Mouse (Mus musculus) liver, adult 2 months (tissue): Measurements from ENCODE around the gene Mras. TPM values are rescaled to one million over a fixed set of nuclear protein-coding genes. Genes with fewer than 3 reads are reported as not detected.

Experiments
- DNase-seq: peaks from one replicate; pipeline ENCODE4 v3.0.0-alpha.2; 2011; ENCODE audit warnings: low read depth, low spot score; ENCODE audit errors: extremely low read depth
- H3K27ac ChIP-seq: fragments of 200-500 bp; replicated peaks from 2 replicates; pipeline ENCODE4 v1.5.1; 2012; ENCODE audit warnings: low read depth, mild to moderate bottlenecking, control low read depth, inconsistent platforms, low read length; ENCODE audit not compliant: insufficient read depth
- H3K27me3 ChIP-seq: fragments of 200-500 bp; 2 replicates; pipeline ENCODE4 v1.6.1; 2012; ENCODE audit warnings: mild to moderate bottlenecking, moderate library complexity, low read length, inconsistent platforms; ENCODE audit not compliant: control insufficient read depth, insufficient read depth
- H3K36me3 ChIP-seq: fragments of 200-500 bp; 2 replicates; pipeline ENCODE4 v1.6.1; 2012; ENCODE audit warnings: low read length, inconsistent platforms; ENCODE audit not compliant: control insufficient read depth, insufficient read depth
- H3K4me1 ChIP-seq: fragments of 200-500 bp; 2 replicates; pipeline ENCODE4 v1.6.1; 2011; ENCODE audit warnings: low read length; ENCODE audit not compliant: control insufficient read depth, insufficient read depth
- H3K4me3 ChIP-seq: fragments of 200-500 bp; 2 replicates; pipeline ENCODE4 v1.5.1; 2011; ENCODE audit warnings: low read depth, mild to moderate bottlenecking, control low read depth, low read length, moderate library complexity; ENCODE audit not compliant: insufficient read depth
- H3K79me2 ChIP-seq: fragments of 200-500 bp; 2 replicates; pipeline ENCODE4 v1.6.1; 2012; ENCODE audit warnings: inconsistent platforms, mild to moderate bottlenecking, low read length, moderate library complexity; ENCODE audit not compliant: control insufficient read depth, insufficient read depth
- H3K9ac ChIP-seq: fragments of 200-500 bp; 2 replicates; pipeline ENCODE4 v1.6.1; 2012; ENCODE audit warnings: low read depth, mild to moderate bottlenecking, control low read depth, inconsistent platforms, low read length
- CTCF ChIP-seq: fragments of 200-500 bp; IDR thresholded peaks from 2 replicates; pipeline ENCODE4 v1.5.1; 2011; ENCODE audit warnings: low read depth, low read length, control low read depth
- POLR2A ChIP-seq: fragments of 200-500 bp; IDR thresholded peaks from 2 replicates; pipeline ENCODE4 v1.6.1; 2011; ENCODE audit warnings: low read length, control low read depth; ENCODE audit not compliant: insufficient read depth; ENCODE audit errors: extremely low read depth
- WGBS: fragments of 180-500 bp; shearing (Covaris S2); methylation state at CpG from one replicate; pipeline ENCODE4 v1.1.7; 2018; 5-methylcytosine and 5-hydroxymethylcytosine counted together
- polyA plus RNA-seq: library from polyadenylated mRNA; depleted of rRNA; stranded (reverse); fragments of >200 nt; gene quantifications from 2 replicates; pipeline ENCODE4 v1.2.3, GENCODE M21; 2012
- total RNA-seq: library from RNA; depleted of rRNA; stranded (reverse); fragments of >200 nt; gene quantifications from 2 replicates; pipeline ENCODE4 v1.2.3, GENCODE M21; 2014

The Mras gene
- total and polyA plus RNA-seq, 2 experiments = 2.9 to 4.1 TPM

DNA sequence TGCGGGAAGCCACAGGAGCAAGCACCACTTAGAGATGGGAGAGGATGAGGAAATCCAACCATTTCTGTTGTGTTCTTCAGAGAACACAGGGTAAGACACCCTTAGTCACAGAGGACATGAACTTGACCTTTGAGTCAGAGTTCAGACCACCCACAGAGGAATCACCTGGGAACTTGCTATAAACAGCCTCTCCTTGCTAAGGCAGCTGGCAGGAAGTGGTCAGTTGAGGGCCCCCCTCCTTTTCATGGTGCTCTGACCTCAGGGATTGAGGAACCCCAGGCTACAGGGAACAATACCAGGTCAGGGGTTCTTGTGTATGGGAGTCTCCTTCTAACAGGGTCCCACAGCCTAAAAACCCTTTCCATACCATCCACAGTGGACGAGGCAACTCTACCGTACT lies 20.4 kb downstream of the Mras start:
- DNase-seq = no peak
- no peaks in the 10 kb centered on the region for H3K36me3 ChIP-seq
- peaks cover 6% of the 10 kb centered on the region; the same call in 1 of the 2 replicates for H3K79me2 ChIP-seq
- H3K4me3 ChIP-seq = no peak overlapping the region
- no peak overlapping the region for H3K9ac ChIP-seq
- no peaks in the 10 kb centered on the region for H3K4me1 ChIP-seq
- H3K27ac ChIP-seq = no peak overlapping the region
- WGBS = 93% methylated on average over 3 of the region's 3 CpGs
- H3K27me3 ChIP-seq = no peaks in the 10 kb centered on the region
- no peak for TF ChIP-seq CTCF
- no peak for TF ChIP-seq POLR2A

DNA sequence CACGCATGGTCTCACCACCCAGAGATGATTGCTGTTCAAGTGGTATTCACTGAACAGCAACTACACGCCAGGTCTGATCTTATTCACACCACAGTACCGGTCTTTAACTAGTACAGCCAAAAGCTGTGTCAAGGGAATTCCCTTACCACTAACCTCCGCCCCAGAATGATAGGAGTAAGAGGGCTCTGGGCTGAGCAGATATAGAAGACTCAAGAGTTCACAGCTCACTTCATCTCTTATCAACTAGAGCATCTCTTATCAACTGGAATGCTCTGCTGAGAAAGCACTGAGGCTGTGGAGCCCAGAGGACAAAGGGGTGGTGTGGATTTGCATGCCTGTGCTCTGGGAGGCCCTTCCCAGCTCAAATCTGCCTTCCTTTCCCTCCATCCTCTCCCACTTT lies 25.4 kb downstream of the Mras start:
- Histone ChIP-seq H3K9ac (no peak overlapping the region), H3K27ac (no peak overlapping the region), H3K4me3 (no peak overlapping the region), H3K4me1 (no peaks in the 10 kb centered on the region), H3K36me3 (no peaks in the 10 kb centered on the region), H3K27me3 (no peaks in the 10 kb centered on the region), H3K79me2 (0 out of 2 replicates have a peak, but pooled peaks cover 3% of the 10 kb centered on the region)
- TF ChIP-seq POLR2A (no peak), CTCF (no peak)
- DNase-seq = no peak
- WGBS = 97% methylated on average over 4 of the region's 4 CpGs

DNA sequence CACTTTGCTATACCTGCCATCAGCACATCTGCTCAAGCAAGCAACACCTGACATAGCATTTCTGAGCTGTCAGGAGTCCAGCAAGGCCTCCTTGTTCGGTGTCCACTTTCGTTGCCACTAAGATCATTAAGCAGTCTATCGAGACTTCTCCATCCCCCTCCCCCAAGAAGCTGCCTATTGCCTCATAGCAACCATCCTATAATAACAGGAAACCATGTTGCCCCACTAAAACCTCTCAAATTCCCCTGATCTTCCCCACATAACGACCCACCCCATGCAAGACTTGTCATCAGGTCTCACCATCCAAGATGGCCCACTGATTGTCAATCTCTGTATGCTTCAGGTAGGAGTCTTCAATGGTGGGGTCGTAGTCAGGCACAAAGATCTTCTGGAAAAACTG lies 26.1 kb downstream of the Mras start:
- Histone ChIP-seq H3K79me2 (0 out of 2 replicates have a peak, but pooled peaks cover 3% of the 10 kb centered on the region), H3K4me3 (no peak overlapping the region), H3K9ac (no peak overlapping the region), H3K27ac (no peak overlapping the region), H3K27me3 (no peaks in the 10 kb centered on the region), H3K4me1 (no peaks in the 10 kb centered on the region), H3K36me3 (no peaks in the 10 kb centered on the region)
- TF ChIP-seq CTCF (no peak), POLR2A (no peak)
- WGBS = 96% methylated on average over 5 of the region's 5 CpGs
- DNase-seq = no peak

DNA sequence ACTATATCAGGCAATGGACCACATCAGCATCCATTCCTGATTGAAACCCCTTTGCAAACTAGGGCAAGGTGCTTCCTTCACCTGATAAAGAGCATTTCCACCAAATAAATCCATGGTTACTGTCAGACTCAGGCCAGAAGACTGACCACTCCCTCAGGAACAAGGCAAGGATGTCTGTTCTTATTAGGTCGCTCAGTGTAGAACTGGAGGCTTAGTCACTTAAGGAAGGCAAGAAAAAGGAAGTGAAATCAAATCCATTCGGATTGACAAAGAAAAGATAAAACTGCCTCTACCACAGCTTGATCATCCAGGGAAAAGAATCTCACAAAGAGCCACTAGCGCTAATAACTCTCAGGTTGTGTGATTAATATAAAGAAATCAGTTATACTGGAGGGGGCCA lies 27.9 kb downstream of the Mras start:
- Histone ChIP-seq H3K9ac (no peak overlapping the region), H3K27me3 (no peaks in the 10 kb centered on the region), H3K4me1 (no peaks in the 10 kb centered on the region), H3K36me3 (no peaks in the 10 kb centered on the region), H3K79me2 (0 out of 2 replicates have a peak, but pooled peaks cover 3% of the 10 kb centered on the region), H3K4me3 (no peak overlapping the region), H3K27ac (no peak overlapping the region)
- WGBS = 82% methylated on average over 3 of the region's 3 CpGs
- DNase-seq = no peak
- TF ChIP-seq POLR2A (no peak), CTCF (no peak)

DNA sequence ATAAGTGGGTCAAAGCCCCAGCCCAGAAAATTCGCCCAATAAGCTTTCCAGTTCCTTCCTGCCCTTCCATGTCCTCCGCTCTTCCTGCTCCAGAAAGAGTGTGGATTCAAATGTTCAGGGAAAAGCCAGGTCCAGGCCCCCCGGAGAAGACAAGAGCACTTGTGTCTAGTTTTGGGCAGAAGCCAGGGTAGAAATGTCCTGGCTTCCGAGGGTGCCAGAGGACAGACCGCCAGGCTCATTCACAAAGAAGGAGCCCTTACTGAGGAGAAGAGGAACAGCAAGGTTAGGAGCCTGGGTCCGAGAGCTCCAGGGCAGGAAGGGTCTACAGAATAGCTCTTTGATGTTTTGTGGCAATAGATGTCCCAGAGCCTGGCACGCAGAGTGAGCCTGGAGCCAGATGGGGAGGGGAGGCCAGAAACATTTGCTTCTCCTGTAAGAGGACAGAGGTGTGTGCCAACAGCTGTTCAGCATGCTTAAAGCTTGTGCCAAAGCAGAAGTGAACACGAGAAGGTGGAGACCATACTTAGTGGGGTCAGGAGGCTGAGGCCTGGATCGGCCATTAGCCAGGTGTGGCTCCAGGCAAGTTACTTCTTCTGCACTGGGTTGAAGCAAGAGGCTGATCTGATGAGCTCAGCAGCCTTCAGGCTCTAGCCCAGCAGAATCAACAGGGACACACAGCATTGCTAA lies 35.8 kb downstream of the Mras start:
- H3K4me1 ChIP-seq = no peaks in the 10 kb centered on the region
- no peaks in the 10 kb centered on the region for H3K36me3 ChIP-seq
- 75% methylated on average over 9 of the region's 9 CpGs for WGBS
- no peak overlapping the region for H3K9ac ChIP-seq
- no peaks in the 10 kb centered on the region for H3K27me3 ChIP-seq
- H3K79me2 ChIP-seq = no peaks in the 10 kb centered on the region
- TF ChIP-seq CTCF = no peak
- no peak for TF ChIP-seq POLR2A
- DNase-seq = no peak
- no peak overlapping the region for H3K27ac ChIP-seq
- no peak overlapping the region for H3K4me3 ChIP-seq

DNA sequence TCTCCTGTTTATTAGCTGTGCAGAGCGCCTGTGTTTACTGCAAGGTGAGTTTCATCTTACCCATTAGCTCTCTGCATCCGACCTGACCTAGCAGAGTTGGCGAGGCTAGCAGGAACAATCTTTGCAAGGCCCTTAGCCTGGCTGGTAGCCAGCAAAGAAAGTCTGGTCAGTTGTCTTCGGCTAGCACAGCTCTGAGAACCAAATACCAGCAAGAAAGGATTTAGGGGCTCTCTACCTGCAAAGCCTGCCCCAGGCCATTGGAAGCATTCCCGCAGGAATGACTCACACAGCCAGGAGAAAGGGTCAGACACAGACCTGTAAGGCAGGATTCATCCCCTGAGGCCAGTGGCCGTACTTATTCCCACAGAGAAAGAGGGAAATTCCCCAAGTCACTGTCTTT lies 36.4 kb downstream of the Mras start:
- Histone ChIP-seq H3K4me1 (no peaks in the 10 kb centered on the region), H3K27me3 (no peaks in the 10 kb centered on the region), H3K4me3 (no peak overlapping the region), H3K36me3 (no peaks in the 10 kb centered on the region), H3K79me2 (no peaks in the 10 kb centered on the region), H3K9ac (no peak overlapping the region), H3K27ac (no peak overlapping the region)
- no peak for TF ChIP-seq CTCF
- no peak for TF ChIP-seq POLR2A
- 72% methylated on average over 6 of the region's 6 CpGs for WGBS
- DNase-seq = no peak
